Mouse (Mus musculus): ENCODE results near the gene Olfr554. TPM values are rescaled to one million over a fixed set of nuclear protein-coding genes. Genes with fewer than 3 reads are reported as not detected.

The Olfr554 gene
- polyA plus RNA-seq, 1 experiment from 2014 or later, result not detected

- no peaks in the 10 kb centered on the region for H3K9me3 ChIP-seq (replicated peaks; ENCODE audit: low read length)
- H3K27ac ChIP-seq, result no peak within 1 kb of the TSS
- TF ChIP-seq CTCF (IDR thresholded peaks at IDR 0.05; ENCODE audit: low read depth), result no peak
- no peak within 1 kb of the TSS for H3K9ac ChIP-seq (ENCODE audit: low read depth, low read length)
- H3K36me3 ChIP-seq (ENCODE audit: insufficient read depth, low read length), result no peaks in the 10 kb centered on the region
- H3K4me1 ChIP-seq (replicated peaks; ENCODE audit: insufficient read depth, low read length), result no peaks in the 10 kb centered on the region
- WGBS, result 71% methylated on average over 1 of the region's 1 CpGs
- no peak for DNase-seq (ENCODE audit: low spot score)
- no peaks in the 10 kb centered on the region for H3K27me3 ChIP-seq (ENCODE audit: insufficient read depth, low read length)
- no peak within 1 kb of the TSS for H3K4me3 ChIP-seq (replicated peaks; ENCODE audit: low read depth, low read length)
- H3K4me2 ChIP-seq (ENCODE audit: low read length), result no peak within 1 kb of the TSS
- no peak for ATAC-seq (replicated peaks; ENCODE audit: low FRiP score, low read depth)
Observed at GRCm38 (mm10) chr7:102658523-102658922, 20.3 kb downstream of the Olfr554 start, which contains the start of gene Olfr555. Gene Olfr555 (plus strand): TSS chr7:102658823.

- H3K36me3 ChIP-seq (ENCODE audit: insufficient read depth, low read length), result no peaks in the 10 kb centered on the region
- H3K4me3 ChIP-seq (replicated peaks; ENCODE audit: low read depth, low read length), result no peak within 1 kb of the TSS
- H3K9me3 ChIP-seq (replicated peaks; ENCODE audit: low read length), result no peaks in the 10 kb centered on the region
- H3K9ac ChIP-seq (ENCODE audit: low read depth, low read length), result no peak within 1 kb of the TSS
- H3K27me3 ChIP-seq (ENCODE audit: insufficient read depth, low read length), result no peaks in the 10 kb centered on the region
- no peaks in the 10 kb centered on the region for H3K4me1 ChIP-seq (replicated peaks; ENCODE audit: insufficient read depth, low read length)
- no peak for DNase-seq (ENCODE audit: low spot score)
- H3K27ac ChIP-seq, result no peak within 1 kb of the TSS
- H3K4me2 ChIP-seq (ENCODE audit: low read length), result no peak within 1 kb of the TSS
- ATAC-seq (replicated peaks; ENCODE audit: low FRiP score, low read depth), result no peak
- WGBS, result 31% methylated on average over 3 of the region's 3 CpGs
- no peak for TF ChIP-seq CTCF (IDR thresholded peaks at IDR 0.05; ENCODE audit: low read depth)
Observed at GRCm38 (mm10) chr7:102664599-102664998, 26.4 kb downstream of the Olfr554 start, which contains the start of gene Olfr556. Gene Olfr556 (plus strand): TSS chr7:102664899.

- ATAC-seq (replicated peaks; ENCODE audit: low FRiP score, low read depth) (no peak), DNase-seq (ENCODE audit: low spot score) (peak; percentile 51)
- no peak overlapping the region for H3K4me2 ChIP-seq (ENCODE audit: low read length)
- whole genome bisulfite sequencing, result 41% methylated on average over 2 of the region's 2 CpGs
- H3K27ac ChIP-seq, result no peak overlapping the region
- no peaks in the 10 kb centered on the region for H3K9me3 ChIP-seq (replicated peaks; ENCODE audit: low read length)
- no peaks in the 10 kb centered on the region for H3K36me3 ChIP-seq (ENCODE audit: insufficient read depth, low read length)
- peak; percentile 68 for TF ChIP-seq CTCF (IDR thresholded peaks at IDR 0.05; ENCODE audit: low read depth)
- H3K27me3 ChIP-seq (ENCODE audit: insufficient read depth, low read length), result no peaks in the 10 kb centered on the region
- no peak overlapping the region for H3K4me3 ChIP-seq (replicated peaks; ENCODE audit: low read depth, low read length)
- no peak overlapping the region for H3K9ac ChIP-seq (ENCODE audit: low read depth, low read length)
- no peaks in the 10 kb centered on the region for H3K4me1 ChIP-seq (replicated peaks; ENCODE audit: insufficient read depth, low read length)
Observed at GRCm38 (mm10) chr7:102665378-102665777, 27.1 kb downstream of the Olfr554 start.

GRCm38 (mm10) chr7:102676225-102676624 is 38.0 kb downstream of the Olfr554 start:
- H3K9ac ChIP-seq (ENCODE audit: low read depth, low read length), result no peak overlapping the region
- ATAC-seq (replicated peaks; ENCODE audit: low FRiP score, low read depth) (no peak), DNase-seq (ENCODE audit: low spot score) (no peak)
- TF ChIP-seq CTCF (IDR thresholded peaks at IDR 0.05; ENCODE audit: low read depth), result no peak
- no peaks in the 10 kb centered on the region for H3K9me3 ChIP-seq (replicated peaks; ENCODE audit: low read length)
- no peak overlapping the region for H3K4me2 ChIP-seq (ENCODE audit: low read length)
- no peak overlapping the region for H3K4me3 ChIP-seq (replicated peaks; ENCODE audit: low read depth, low read length)
- no peak overlapping the region for H3K27ac ChIP-seq
- H3K27me3 ChIP-seq (ENCODE audit: insufficient read depth, low read length), result no peaks in the 10 kb centered on the region
- peaks cover 4% of the 10 kb centered on the region; the same call in 1 of the 2 replicates for H3K36me3 ChIP-seq (ENCODE audit: insufficient read depth, low read length)
- H3K4me1 ChIP-seq (replicated peaks; ENCODE audit: insufficient read depth, low read length), result no peaks in the 10 kb centered on the region
- 77% methylated on average over 2 of the region's 2 CpGs for WGBS

- DNase-seq (ENCODE audit: low spot score) (no peak), ATAC-seq (replicated peaks; ENCODE audit: low FRiP score, low read depth) (no peak)
- Histone ChIP-seq H3K4me2 (ENCODE audit: low read length) (no peak overlapping the region), H3K27ac (no peak overlapping the region), H3K4me3 (replicated peaks; ENCODE audit: low read depth, low read length) (no peak overlapping the region), H3K27me3 (ENCODE audit: insufficient read depth, low read length) (no peaks in the 10 kb centered on the region), H3K9me3 (replicated peaks; ENCODE audit: low read length) (no peaks in the 10 kb centered on the region), H3K36me3 (ENCODE audit: insufficient read depth, low read length) (peaks cover 4% of the 10 kb centered on the region; the same call in 1 of the 2 replicates), H3K9ac (ENCODE audit: low read depth, low read length) (no peak overlapping the region), H3K4me1 (replicated peaks; ENCODE audit: insufficient read depth, low read length) (no peaks in the 10 kb centered on the region)
- TF ChIP-seq CTCF (IDR thresholded peaks at IDR 0.05; ENCODE audit: low read depth), result no peak
- WGBS, result 56% methylated on average over 1 of the region's 1 CpGs
Observed at GRCm38 (mm10) chr7:102681916-102682315, 43.7 kb downstream of the Olfr554 start.

GRCm38 (mm10) chr7:102686944-102687501 is 48.8 kb downstream of the Olfr554 start, which contains the start of gene Trim68:
Gene Trim68 (minus strand): TSS chr7:102687327.
- Histone ChIP-seq H3K36me3 (ENCODE audit: insufficient read depth, low read length) (no peaks in the 10 kb centered on the region), H3K9ac (ENCODE audit: low read depth, low read length) (peak within 1 kb of the TSS; percentile 73), H3K9me3 (replicated peaks; ENCODE audit: low read length) (no peaks in the 10 kb centered on the region), H3K4me1 (replicated peaks; ENCODE audit: insufficient read depth, low read length) (no peaks in the 10 kb centered on the region), H3K27ac (0 out of 2 replicates have a peak within 1 kb of the TSS, but pooled peaks have one; percentile 37), H3K4me2 (ENCODE audit: low read length) (peak within 1 kb of the TSS; percentile 71), H3K27me3 (ENCODE audit: insufficient read depth, low read length) (no peaks in the 10 kb centered on the region), H3K4me3 (replicated peaks; ENCODE audit: low read depth, low read length) (peak within 1 kb of the TSS; percentile 56)
- peak; percentile 99 for ATAC-seq (replicated peaks; ENCODE audit: low FRiP score, low read depth)
- under 1% methylated on average over 40 of the region's 40 CpGs for WGBS
- no peak for TF ChIP-seq CTCF (IDR thresholded peaks at IDR 0.05; ENCODE audit: low read depth)
- DNase-seq (ENCODE audit: low spot score), result peak; percentile 95

Other genes starting within 250 kb of the Olfr554 start
- gene Rrm1, start 196.7 kb upstream of the Olfr554 start, polyA plus RNA-seq (2015; fragmentation: Nextera tagmentation; extraction: Ambion mirVana), result 52.0 and 70.6 TPM in 2 replicates
- not detected in 2 replicates for gene Olfr543, start 156.8 kb upstream of the Olfr554 start, polyA plus RNA-seq (2015; fragmentation: Nextera tagmentation; extraction: Ambion mirVana)
- gene Olfr544, start 150.1 kb upstream of the Olfr554 start, polyA plus RNA-seq (2015; fragmentation: Nextera tagmentation; extraction: Ambion mirVana), result 0.05 and 0.06 TPM in 2 replicates
- not detected in 2 replicates for gene Olfr545, start 138.9 kb upstream of the Olfr554 start, polyA plus RNA-seq (2015; fragmentation: Nextera tagmentation; extraction: Ambion mirVana)
- gene Olfr547, start 103.7 kb upstream of the Olfr554 start, polyA plus RNA-seq (2015; fragmentation: Nextera tagmentation; extraction: Ambion mirVana), result not detected in 2 replicates
- gene Olfr548-ps1, start 97.5 kb upstream of the Olfr554 start, polyA plus RNA-seq (2015; fragmentation: Nextera tagmentation; extraction: Ambion mirVana), result not detected in 2 replicates
- gene Olfr549, start 88.6 kb upstream of the Olfr554 start, polyA plus RNA-seq (2015; fragmentation: Nextera tagmentation; extraction: Ambion mirVana), result not detected in 2 replicates
- 1.1 TPM in 2 replicates for gene Trim21, start 72.9 kb upstream of the Olfr554 start, polyA plus RNA-seq (2015; fragmentation: Nextera tagmentation; extraction: Ambion mirVana)
- not detected in 2 replicates for gene Olfr550, start 67.0 kb upstream of the Olfr554 start, polyA plus RNA-seq (2015; fragmentation: Nextera tagmentation; extraction: Ambion mirVana)
- gene Olfr551, start 46.5 kb upstream of the Olfr554 start, polyA plus RNA-seq (2015; fragmentation: Nextera tagmentation; extraction: Ambion mirVana), result not detected in 2 replicates
- gene Olfr552, start 40.7 kb upstream of the Olfr554 start, polyA plus RNA-seq (2015; fragmentation: Nextera tagmentation; extraction: Ambion mirVana), result not detected in 2 replicates
- not detected in 2 replicates for gene Olfr553, start 20.2 kb upstream of the Olfr554 start, polyA plus RNA-seq (2015; fragmentation: Nextera tagmentation; extraction: Ambion mirVana)
- gene Olfr555, start 20.4 kb downstream of the Olfr554 start, polyA plus RNA-seq (2015; fragmentation: Nextera tagmentation; extraction: Ambion mirVana), result not detected in 2 replicates
- gene Olfr556, start 26.5 kb downstream of the Olfr554 start, polyA plus RNA-seq (2015; fragmentation: Nextera tagmentation; extraction: Ambion mirVana), result not detected in 2 replicates
- 10.6 and 11.3 TPM in 2 replicates for gene Trim68, start 48.9 kb downstream of the Olfr554 start, polyA plus RNA-seq (2015; fragmentation: Nextera tagmentation; extraction: Ambion mirVana)
- gene Olfr557, start 57.5 kb downstream of the Olfr554 start, polyA plus RNA-seq (2015; fragmentation: Nextera tagmentation; extraction: Ambion mirVana), result not detected in 2 replicates
- gene Olfr558, start 63.8 kb downstream of the Olfr554 start, polyA plus RNA-seq (2015; fragmentation: Nextera tagmentation; extraction: Ambion mirVana), result 1.3 and 1.4 TPM in 2 replicates
- gene Olfr33, start 80.6 kb downstream of the Olfr554 start, polyA plus RNA-seq (2015; fragmentation: Nextera tagmentation; extraction: Ambion mirVana), result not detected in 2 replicates
- gene Olfr559, start 89.1 kb downstream of the Olfr554 start, polyA plus RNA-seq (2015; fragmentation: Nextera tagmentation; extraction: Ambion mirVana), result not detected in 2 replicates
- gene Olfr560, start 120.9 kb downstream of the Olfr554 start, polyA plus RNA-seq (2015; fragmentation: Nextera tagmentation; extraction: Ambion mirVana), result not detected in 2 replicates
- gene Olfr78, start 121.0 kb downstream of the Olfr554 start, polyA plus RNA-seq (2015; fragmentation: Nextera tagmentation; extraction: Ambion mirVana), result 0.50 and 0.63 TPM in 2 replicates
- 0.09 TPM in 1 of 2 replicates, not detected in the other for gene Olfr561, start 132.8 kb downstream of the Olfr554 start, polyA plus RNA-seq (2015; fragmentation: Nextera tagmentation; extraction: Ambion mirVana)
- not detected in 2 replicates for gene Olfr564, start 165.0 kb downstream of the Olfr554 start, polyA plus RNA-seq (2015; fragmentation: Nextera tagmentation; extraction: Ambion mirVana)
- not detected in 2 replicates for gene Olfr566, start 220.3 kb downstream of the Olfr554 start, polyA plus RNA-seq (2015; fragmentation: Nextera tagmentation; extraction: Ambion mirVana)
- not detected in 2 replicates for gene Olfr568, start 238.7 kb downstream of the Olfr554 start, polyA plus RNA-seq (2015; fragmentation: Nextera tagmentation; extraction: Ambion mirVana)

All from kidney, postnatal 0 days (tissue).